Mouse (Mus musculus) left cerebral cortex, adult 8-10 months (tissue): Measurements from ENCODE around the gene Rasl2-9. TPM values are rescaled to one million over a fixed set of nuclear protein-coding genes. Genes with fewer than 3 reads are reported as not detected.
A peak's percentile ranks its signal among the peaks of the same experiment; 100 is the strongest.
"Not testable (repeated sequence)": the region's sequence is repeated elsewhere in the genome, so short reads cannot be mapped to it uniquely, and the experiment has no call there.

Experiments
- DNase-seq, 2 experiments: peaks; one replicate each; pipeline ENCODE4 v3.0.0; 2022; ENCODE audit warnings: low spot score in 2 of 2
- microRNA-seq, 2 experiments: library from miRNA; unstranded; fragments of <30 nt; microRNA quantifications; one replicate each; pipeline ENCODE4 v1.2.0; 2022
- total RNA-seq, 4 experiments: library from RNA; stranded (reverse); gene quantifications; 2 replicates each; pipeline ENCODE4 v1.2.4; 2022

Rasl2-9 gene
- total RNA-seq, 4 experiments from 2014 or later, result 0.34 to 0.51 (median 0.36) TPM; not detected in 1

GRCm38 (mm10) chr7:5081241-5081640 lies 44.5 kb downstream of the Rasl2-9 start:
- DNase-seq, result no peak

GRCm38 (mm10) chr7:5080815-5081214 lies 44.9 kb downstream of the Rasl2-9 start:
- DNase-seq, result no peak

- peak; percentile 91 to 95 for DNase-seq
These were observed 45.6 kb downstream of the Rasl2-9 start, which contains the start of gene Epn1 for GRCm38 (mm10) chr7:5080010-5080751. Gene Epn1 (plus strand): TSS chr7:5080235.

- not testable (repeated sequence) for DNase-seq
These were observed 46.3 kb downstream of the Rasl2-9 start for GRCm38 (mm10) chr7:5079365-5080009.

- no peak for DNase-seq
These were observed 48.8 kb downstream of the Rasl2-9 start for GRCm38 (mm10) chr7:5076931-5077330.

DNA sequence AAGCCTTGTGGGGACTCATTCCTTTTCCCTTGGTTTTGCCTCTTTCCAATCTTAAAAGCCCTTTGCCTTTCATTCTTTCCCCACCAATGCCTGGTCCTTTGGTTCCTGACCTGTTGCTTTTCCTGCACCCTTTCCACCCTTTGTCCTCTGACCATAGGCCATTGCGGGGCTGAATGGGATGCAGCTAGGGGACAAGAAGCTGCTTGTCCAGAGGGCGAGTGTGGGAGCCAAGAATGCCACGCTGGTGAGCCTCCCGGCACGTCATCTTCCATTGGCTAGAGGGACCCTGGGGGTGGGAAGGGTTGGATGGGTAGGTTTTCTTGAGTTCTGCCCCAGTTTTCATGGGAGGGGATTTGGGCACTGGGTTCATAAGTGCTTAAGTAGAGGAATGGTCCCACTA lies 50.8 kb downstream of the Rasl2-9 start:
- no peak for DNase-seq

Small RNA genes within 50 kb of the gene (microRNA-seq; reads per million reads assigned to microRNA genes)
- gene Gm26217, result 0 reads per million in 2 experiments

Other genes starting within 250 kb of the Rasl2-9 start
- 10 to 100 TPM; 16.1 to 17.7 (median 17.1) TPM for gene Isoc2a, start 248.8 kb downstream of the Rasl2-9 start, total RNA-seq
- under 1 TPM in 3 of 4 experiments, not detected in 1; 0.48 to 0.65 (median 0.51) TPM for gene Gm36210, start 219.4 kb downstream of the Rasl2-9 start, total RNA-seq
- 10 to 100 TPM; 14.7 to 16.8 (median 15.5) TPM for gene Zfp628, start 210.7 kb downstream of the Rasl2-9 start, total RNA-seq
- 100 to 1,000 TPM in 1 of 4 experiments, 10 to 100 TPM in 3; 94.7 to 100 (median 95.8) TPM for gene Nat14, start 203.9 kb downstream of the Rasl2-9 start, total RNA-seq
- gene Ssc5d, start 200.2 kb downstream of the Rasl2-9 start, total RNA-seq, result 1 to 10 TPM; 2.1 to 3.5 (median 2.6) TPM
- under 1 TPM; 0.16 to 0.68 (median 0.26) TPM for gene Sbk2, start 161.5 kb downstream of the Rasl2-9 start, total RNA-seq
- 1 to 10 TPM in 3 of 4 experiments, under 1 TPM in 1; 0.88 to 1.3 (median 1.1) TPM for gene Sbk3, start 154.8 kb downstream of the Rasl2-9 start, total RNA-seq
- 10 to 100 TPM; 23.3 to 31.7 (median 25.0) TPM for gene Zfp579, start 129.8 kb downstream of the Rasl2-9 start, total RNA-seq
- gene Zfp524, start 111.5 kb downstream of the Rasl2-9 start, total RNA-seq, result 1 to 10 TPM; 6.3 to 7.8 (median 6.5) TPM
- gene Fiz1, start 111.3 kb downstream of the Rasl2-9 start, total RNA-seq, result 10 to 100 TPM; 21.3 to 23.5 (median 23.2) TPM
- not detected for gene Gm44973, start 110.5 kb downstream of the Rasl2-9 start, total RNA-seq
- 10 to 100 TPM; 33.5 to 38.8 (median 35.8) TPM for gene Zfp865, start 105.6 kb downstream of the Rasl2-9 start, total RNA-seq
- gene Ccdc106, start 105.4 kb downstream of the Rasl2-9 start, total RNA-seq, result 10 to 100 TPM; 55.7 to 63.0 (median 59.8) TPM
- gene 4632433K11Rik, start 91.8 kb downstream of the Rasl2-9 start, total RNA-seq, result 1 to 10 TPM in 1 of 4 experiments, not detected in 3; 1.5 TPM
- 1 to 10 TPM; 5.4 to 6.0 (median 5.7) TPM for gene Zfp784, start 87.5 kb downstream of the Rasl2-9 start, total RNA-seq
- gene Zfp580, start 74.4 kb downstream of the Rasl2-9 start, total RNA-seq, result 10 to 100 TPM; 25.2 to 31.7 (median 27.2) TPM
- 100 to 1,000 TPM; 159 to 182 (median 174) TPM for gene U2af2, start 63.8 kb downstream of the Rasl2-9 start, total RNA-seq
- gene Epn1, start 45.7 kb downstream of the Rasl2-9 start, total RNA-seq, result 100 to 1,000 TPM; 395 to 439 (median 410) TPM
- not detected for gene Rfpl4, start 9.0 kb downstream of the Rasl2-9 start, total RNA-seq
- not detected for gene Vmn1r55, start 23.7 kb upstream of the Rasl2-9 start, total RNA-seq
- not detected for gene Vmn1r56, start 70.8 kb upstream of the Rasl2-9 start, total RNA-seq
- gene Vmn1r57, start 92.5 kb upstream of the Rasl2-9 start, total RNA-seq, result not detected
- gene Gm5065, start 224.6 kb upstream of the Rasl2-9 start, total RNA-seq, result not detected
- not detected for gene Nlrp2, start 225.1 kb upstream of the Rasl2-9 start, total RNA-seq